Mouse (Mus musculus) thymus, adult 2 months (tissue): ENCODE data around the gene Ccnb1. TPM values are rescaled to one million over a fixed set of nuclear protein-coding genes. Genes with fewer than 3 reads are reported as not detected.

Experiments used
- DNase-seq: peaks from one replicate; pipeline ENCODE4 v3.0.0; 2021
- H3K27ac ChIP-seq: fragments of 200-500 bp; 2 replicates; pipeline ENCODE4 v1.5.1; 2012; ENCODE audit warnings: low read length, control low read depth; ENCODE audit not compliant: control insufficient read depth, insufficient read depth
- H3K27me3 ChIP-seq: fragments of 200-500 bp; 2 replicates; pipeline ENCODE4 v1.6.1; 2012; ENCODE audit warnings: mild to moderate bottlenecking, low read length, moderate library complexity, mixed read lengths; ENCODE audit not compliant: control insufficient read depth, insufficient read depth
- H3K36me3 ChIP-seq: fragments of 200-500 bp; 2 replicates; pipeline ENCODE4 v1.6.1; 2012; ENCODE audit warnings: mild to moderate bottlenecking, low read length, moderate library complexity; ENCODE audit not compliant: control insufficient read depth, insufficient read depth
- H3K4me1 ChIP-seq: fragments of 200-500 bp; replicated peaks from 2 replicates; pipeline ENCODE4 v1.6.1; 2012; ENCODE audit warnings: low read length; ENCODE audit not compliant: control insufficient read depth, insufficient read depth
- H3K4me3 ChIP-seq: fragments of 200-500 bp; 2 replicates; pipeline ENCODE4 v1.5.1; 2012; ENCODE audit warnings: mild to moderate bottlenecking, low read length, control low read depth, moderate library complexity; ENCODE audit not compliant: control insufficient read depth, insufficient read depth
- CTCF ChIP-seq: fragments of 200-500 bp; IDR thresholded peaks from 2 replicates; pipeline ENCODE4 v1.5.1; 2012; ENCODE audit warnings: mild to moderate bottlenecking, control low read depth, low read length, moderate library complexity, borderline replicate concordance; ENCODE audit not compliant: control insufficient read depth, poor library complexity, insufficient read depth; ENCODE audit errors: extremely low read depth
- POLR2A ChIP-seq: fragments of 200-500 bp; IDR thresholded peaks from 2 replicates; pipeline ENCODE4 v1.6.1; 2012; ENCODE audit warnings: mild to moderate bottlenecking, low read length, control low read depth, moderate library complexity; ENCODE audit not compliant: control insufficient read depth, poor library complexity, insufficient read depth; ENCODE audit errors: extremely low read depth
- WGBS: fragments of 180-500 bp; shearing (Covaris S2); methylation state at CpG from one replicate; pipeline ENCODE4 v1.1.7; 2018; 5-methylcytosine and 5-hydroxymethylcytosine counted together
- polyA plus RNA-seq: library from polyadenylated mRNA; depleted of rRNA; stranded (reverse); fragments of >200 nt; gene quantifications from 2 replicates; pipeline ENCODE4 v1.2.3, GENCODE M21; 2012

Ccnb1 gene
- polyA plus RNA-seq, 1 experiment = 63.7 TPM

GRCm38 (mm10) chr13:100752529-100752928 lies 33.8 kb downstream of the Ccnb1 start:
- Histone ChIP-seq H3K4me1 (no peaks in the 10 kb centered on the region), H3K4me3 (no peak overlapping the region), H3K36me3 (no peaks in the 10 kb centered on the region), H3K27ac (no peak overlapping the region), H3K27me3 (no peaks in the 10 kb centered on the region)
- whole genome bisulfite sequencing = 88% methylated on average over 8 of the region's 8 CpGs
- TF ChIP-seq POLR2A (no peak), CTCF (no peak)
- no peak for DNase-seq

- WGBS = 85% methylated on average over 3 of the region's 3 CpGs
- no peak for TF ChIP-seq POLR2A
- TF ChIP-seq CTCF = no peak
- Histone ChIP-seq H3K36me3 (no peaks in the 10 kb centered on the region), H3K27ac (no peak overlapping the region), H3K4me1 (no peaks in the 10 kb centered on the region), H3K4me3 (no peak overlapping the region), H3K27me3 (no peaks in the 10 kb centered on the region)
- no peak for DNase-seq
Observed at GRCm38 (mm10) chr13:100751402-100751801, 35.0 kb downstream of the Ccnb1 start.

GRCm38 (mm10) chr13:100750799-100751198 lies 35.6 kb downstream of the Ccnb1 start:
- Histone ChIP-seq H3K4me1 (no peaks in the 10 kb centered on the region), H3K27me3 (no peaks in the 10 kb centered on the region), H3K4me3 (no peak overlapping the region), H3K36me3 (no peaks in the 10 kb centered on the region), H3K27ac (no peak overlapping the region)
- no peak for DNase-seq
- WGBS = 58% methylated on average over 5 of the region's 5 CpGs
- TF ChIP-seq CTCF (no peak), POLR2A (no peak)

GRCm38 (mm10) chr13:100748638-100749037 lies 37.7 kb downstream of the Ccnb1 start:
- H3K27me3 ChIP-seq = no peaks in the 10 kb centered on the region
- peaks cover 6% of the 10 kb centered on the region; the same call in 1 of the 2 replicates for H3K4me1 ChIP-seq
- no peak overlapping the region for H3K4me3 ChIP-seq
- TF ChIP-seq CTCF = no peak
- no peak for TF ChIP-seq POLR2A
- WGBS = 91% methylated on average over 8 of the region's 8 CpGs
- no peak for DNase-seq
- no peak overlapping the region for H3K27ac ChIP-seq
- no peaks in the 10 kb centered on the region for H3K36me3 ChIP-seq

GRCm38 (mm10) chr13:100746090-100746489 lies 40.3 kb downstream of the Ccnb1 start:
- H3K36me3 ChIP-seq = no peaks in the 10 kb centered on the region
- 94% methylated on average over 3 of the region's 3 CpGs for WGBS
- H3K4me3 ChIP-seq = no peak overlapping the region
- no peak for DNase-seq
- no peaks in the 10 kb centered on the region for H3K27me3 ChIP-seq
- TF ChIP-seq POLR2A (no peak), CTCF (no peak)
- H3K4me1 ChIP-seq = peaks cover 6% of the 10 kb centered on the region; the same call in 1 of the 2 replicates
- no peak overlapping the region for H3K27ac ChIP-seq

- WGBS = under 1% methylated on average over 52 of the region's 52 CpGs
- peaks cover 6% of the 10 kb centered on the region; the same call in 1 of the 2 replicates for H3K4me1 ChIP-seq
- DNase-seq = peak; percentile 95
- no peak within 1 kb of the TSS for H3K27ac ChIP-seq
- H3K36me3 ChIP-seq = 0 out of 2 replicates have a peak, but pooled peaks cover under 1% of the 10 kb centered on the region
- H3K4me3 ChIP-seq = peak within 1 kb of the TSS; percentile 71
- no peaks in the 10 kb centered on the region for H3K27me3 ChIP-seq
- TF ChIP-seq CTCF (peak; percentile 53; the same call in 1 of the 2 replicates), POLR2A (peak; percentile 44; the same call in 1 of the 2 replicates)
Observed at GRCm38 (mm10) chr13:100744036-100744744, 42.2 kb downstream of the Ccnb1 start, which contains the start of gene Mrps36. Mrps36 (minus strand) TSS chr13:100744659.

- WGBS = 86% methylated on average over 11 of the region's 11 CpGs
- no peak for DNase-seq
- no peaks in the 10 kb centered on the region for H3K27me3 ChIP-seq
- peak overlapping the region; percentile 71 for H3K4me3 ChIP-seq
- TF ChIP-seq POLR2A (no peak), CTCF (no peak)
- H3K36me3 ChIP-seq = 0 out of 2 replicates have a peak, but pooled peaks cover 4% of the 10 kb centered on the region
- peaks cover 6% of the 10 kb centered on the region; the same call in 1 of the 2 replicates for H3K4me1 ChIP-seq
- no peak overlapping the region for H3K27ac ChIP-seq
Observed at GRCm38 (mm10) chr13:100743346-100744035, 42.9 kb downstream of the Ccnb1 start.
